Mouse (Mus musculus) heart, adult 2 months (tissue): ENCODE results near the gene Kifc1.
"Not testable (repeated sequence)": the region's sequence is repeated elsewhere in the genome, so short reads cannot be mapped to it uniquely, and the experiment has no call there.

Experiments
- EP300 ChIP-seq: fragments of 200-500 bp; IDR thresholded peaks from 2 replicates; pipeline ENCODE4 v1.6.1; 2011; ENCODE audit warnings: low read depth, low read length, control low read depth; ENCODE audit not compliant: insufficient read depth
- POLR2A ChIP-seq: fragments of 200-500 bp; IDR thresholded peaks from 2 replicates; pipeline ENCODE4 v1.6.1; 2011; ENCODE audit warnings: mild to moderate bottlenecking, low read depth, low read length, control low read depth; ENCODE audit not compliant: insufficient read depth

DNA sequence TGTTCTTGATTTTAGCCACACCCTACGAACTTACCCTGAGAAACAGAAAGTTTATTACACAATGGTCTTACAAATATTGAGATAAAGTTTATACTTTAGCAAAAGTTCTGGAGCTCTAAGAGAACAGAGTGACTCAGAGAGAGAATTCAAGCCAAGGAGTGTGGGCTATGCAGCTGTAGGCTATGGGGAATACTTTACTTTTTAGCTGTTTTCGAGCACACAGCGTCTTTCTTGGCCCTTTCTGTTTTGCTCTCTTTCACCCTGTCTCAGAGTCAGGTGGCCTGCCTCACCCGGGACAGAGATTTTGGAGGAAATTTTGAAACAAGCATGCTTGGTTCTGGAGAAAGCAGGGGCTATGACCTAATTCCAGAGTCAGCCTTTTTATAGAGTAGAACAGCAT, 7.7 kb upstream of the Kifc1 start:
- TF ChIP-seq POLR2A, EP300: not testable (repeated sequence)
